Mouse (Mus musculus) thymus, adult 2 months (tissue): ENCODE data around the gene Nrcam.

Experiments used
- CTCF ChIP-seq: fragments of 200-500 bp; IDR thresholded peaks from 2 replicates; pipeline ENCODE4 v1.5.1; 2012; ENCODE audit warnings: mild to moderate bottlenecking, control low read depth, low read length, moderate library complexity, borderline replicate concordance; ENCODE audit not compliant: control insufficient read depth, poor library complexity, insufficient read depth; ENCODE audit errors: extremely low read depth
- POLR2A ChIP-seq: fragments of 200-500 bp; IDR thresholded peaks from 2 replicates; pipeline ENCODE4 v1.6.1; 2012; ENCODE audit warnings: mild to moderate bottlenecking, low read length, control low read depth, moderate library complexity; ENCODE audit not compliant: control insufficient read depth, poor library complexity, insufficient read depth; ENCODE audit errors: extremely low read depth

GRCm38 (mm10) chr12:44344075-44344474 is 15.4 kb downstream of the Nrcam start:
- TF ChIP-seq POLR2A (no peak), CTCF (no peak)
